Mouse (Mus musculus) ES-Bruce4 (cell line): ENCODE measurements around the gene Kif22. TPM values are rescaled to one million over a fixed set of nuclear protein-coding genes. Genes with fewer than 3 reads are reported as not detected.
"Not testable (repeated sequence)": the region's sequence is repeated elsewhere in the genome, so short reads cannot be mapped to it uniquely, and the experiment has no call there.

Experiments used
- H3K27ac ChIP-seq: 2 replicates; pipeline ENCODE4 v1.5.1; 2012; ENCODE audit warnings: low read length, inconsistent platforms; ENCODE audit not compliant: insufficient read depth
- H3K27me3 ChIP-seq: 2 replicates; pipeline ENCODE4 v1.6.1; 2012; ENCODE audit warnings: mild to moderate bottlenecking, low read length, inconsistent platforms; ENCODE audit not compliant: control insufficient read depth, poor library complexity, insufficient read depth, severe bottlenecking
- H3K36me3 ChIP-seq: 2 replicates; pipeline ENCODE4 v1.6.1; 2012; ENCODE audit warnings: inconsistent platforms, mild to moderate bottlenecking, low read length, moderate library complexity; ENCODE audit not compliant: control insufficient read depth, poor library complexity, insufficient read depth, severe bottlenecking
- H3K4me1 ChIP-seq: one replicate; pipeline ENCODE4 v1.8.1; 2011; ENCODE audit warnings: low read length; ENCODE audit not compliant: control insufficient read depth, insufficient read depth
- H3K4me3 ChIP-seq: 2 replicates; pipeline ENCODE4 v1.5.1; 2011; ENCODE audit warnings: low read depth, mild to moderate bottlenecking, low read length
- H3K9ac ChIP-seq: 2 replicates; pipeline ENCODE4 v1.6.1; 2012; ENCODE audit warnings: low read depth, mild to moderate bottlenecking, inconsistent platforms; ENCODE audit not compliant: poor library complexity, severe bottlenecking
- H3K9me3 ChIP-seq: replicated peaks from 2 replicates; pipeline ENCODE4 v1.6.1; 2012; ENCODE audit warnings: mild to moderate bottlenecking, low read length, inconsistent platforms; ENCODE audit not compliant: control insufficient read depth, poor library complexity, insufficient read depth, severe bottlenecking
- CTCF ChIP-seq: IDR thresholded peaks from one replicate; pipeline ENCODE4 v1.8.1; 2011; ENCODE audit warnings: low read depth, low read length
- EP300 ChIP-seq: IDR thresholded peaks from 2 replicates; pipeline ENCODE4 v1.6.1; 2011; ENCODE audit warnings: low read depth, low read length; ENCODE audit not compliant: insufficient read depth
- POLR2A ChIP-seq: IDR thresholded peaks from one replicate; pipeline ENCODE4 v1.8.1; 2011; ENCODE audit warnings: low read length; ENCODE audit not compliant: insufficient read depth
- polyA plus RNA-seq: library from polyadenylated mRNA; stranded (reverse); fragments of >200 nt; gene quantifications from 2 replicates; pipeline ENCODE4 v1.2.4, GENCODE M21; 2011; ENCODE audit warnings: low read depth; ENCODE audit not compliant: missing spikeins, insufficient read depth, insufficient read length

Kif22 gene
- polyA plus RNA-seq, 1 experiment, result 106 TPM

- TF ChIP-seq EP300 (no peak), POLR2A (no peak), CTCF (no peak)
- Histone ChIP-seq H3K4me3 (no peak overlapping the region), H3K27ac (no peak overlapping the region), H3K27me3 (no peaks in the 10 kb centered on the region), H3K36me3 (no peaks in the 10 kb centered on the region), H3K9ac (no peak overlapping the region), H3K4me1 (no peaks in the 10 kb centered on the region), H3K9me3 (no peaks in the 10 kb centered on the region)
Observed at GRCm38 (mm10) chr7:127088083-127088482, 45.8 kb upstream of the Kif22 start.

GRCm38 (mm10) chr7:127087278-127088010 lies 45.2 kb upstream of the Kif22 start, which contains the start of gene Zg16:
Gene Zg16 (minus strand): TSS chr7:127087328.
- H3K27me3 ChIP-seq, H3K36me3 ChIP-seq, H3K4me3 ChIP-seq, H3K9me3 ChIP-seq, H3K27ac ChIP-seq, H3K4me1 ChIP-seq, H3K9ac ChIP-seq: not testable (repeated sequence)

- H3K27ac ChIP-seq, H3K4me3 ChIP-seq, H3K36me3 ChIP-seq, H3K4me1 ChIP-seq, H3K9me3 ChIP-seq, H3K9ac ChIP-seq, H3K27me3 ChIP-seq: not testable (repeated sequence)
Observed at GRCm38 (mm10) chr7:127085751-127086150, 43.5 kb upstream of the Kif22 start.

- Histone ChIP-seq H3K4me1 (no peaks in the 10 kb centered on the region), H3K9ac (no peak overlapping the region), H3K36me3 (no peaks in the 10 kb centered on the region), H3K9me3 (no peaks in the 10 kb centered on the region), H3K27me3 (no peaks in the 10 kb centered on the region), H3K4me3 (no peak overlapping the region), H3K27ac (no peak overlapping the region)
- no peak for TF ChIP-seq POLR2A
- TF ChIP-seq EP300, result no peak
- no peak for TF ChIP-seq CTCF
Observed at GRCm38 (mm10) chr7:127084794-127085193, 42.5 kb upstream of the Kif22 start.

GRCm38 (mm10) chr7:127083689-127084088 lies 41.4 kb upstream of the Kif22 start:
- Histone ChIP-seq H3K36me3 (no peaks in the 10 kb centered on the region), H3K9ac (no peak overlapping the region), H3K9me3 (no peaks in the 10 kb centered on the region), H3K27me3 (no peaks in the 10 kb centered on the region), H3K4me3 (no peak overlapping the region), H3K27ac (no peak overlapping the region), H3K4me1 (no peaks in the 10 kb centered on the region)
- TF ChIP-seq POLR2A (no peak), CTCF (no peak), EP300 (no peak)

GRCm38 (mm10) chr7:127082995-127083394 lies 40.7 kb upstream of the Kif22 start:
- H3K9me3 ChIP-seq, result no peaks in the 10 kb centered on the region
- TF ChIP-seq CTCF (no peak), POLR2A (no peak), EP300 (no peak)
- no peaks in the 10 kb centered on the region for H3K36me3 ChIP-seq
- H3K27me3 ChIP-seq, result no peaks in the 10 kb centered on the region
- no peak overlapping the region for H3K27ac ChIP-seq
- H3K9ac ChIP-seq, result no peak overlapping the region
- H3K4me3 ChIP-seq, result no peak overlapping the region
- no peaks in the 10 kb centered on the region for H3K4me1 ChIP-seq
